Mouse (Mus musculus) limb, embryonic 10.5 days (tissue): ENCODE measurements around the gene Bub1b. TPM values are rescaled to one million over a fixed set of nuclear protein-coding genes. Genes with fewer than 3 reads are reported as not detected.

Experiments
- DNase-seq: peaks from one replicate; pipeline ENCODE4 v3.0.0-alpha.2; 2017; ENCODE audit warnings: low spot score
- H3K27ac ChIP-seq: fragments of 300-500 bp; sonication (generic); 2 replicates; pipeline ENCODE4 v1.5.1; 2016; ENCODE audit warnings: mild to moderate bottlenecking
- H3K27me3 ChIP-seq: fragments of 300-500 bp; sonication (generic); 2 replicates; pipeline ENCODE4 v1.6.1; 2016; ENCODE audit warnings: low read depth, mild to moderate bottlenecking; ENCODE audit not compliant: poor library complexity, severe bottlenecking
- H3K36me3 ChIP-seq: fragments of 300-500 bp; sonication (generic); 2 replicates; pipeline ENCODE4 v1.6.1; 2016; ENCODE audit warnings: mild to moderate bottlenecking, moderate library complexity
- H3K4me1 ChIP-seq: fragments of 300-500 bp; sonication (generic); 2 replicates; pipeline ENCODE4 v1.6.1; 2016
- H3K4me3 ChIP-seq: fragments of 300-500 bp; sonication (generic); 2 replicates; pipeline ENCODE4 v1.5.1; 2016; ENCODE audit warnings: mild to moderate bottlenecking, moderate library complexity
- H3K9me3 ChIP-seq: fragments of 300-500 bp; sonication (generic); replicated peaks from 2 replicates; pipeline ENCODE4 v1.6.1; 2016; ENCODE audit warnings: mild to moderate bottlenecking
- WGBS: fragments of 180-500 bp; shearing (Covaris S2); methylation state at CpG from one replicate; pipeline ENCODE4 v1.1.7; 2016; 5-methylcytosine and 5-hydroxymethylcytosine counted together
- polyA plus RNA-seq: library from polyadenylated mRNA; unstranded; fragments of >200 nt; fragmentation: Nextera tagmentation; extraction: Ambion mirVana; gene quantifications from 2 replicates; pipeline ENCODE4 v1.2.1, GENCODE M21; 2016

The Bub1b gene
- polyA plus RNA-seq, 1 experiment from 2014 or later: 168 TPM

DNA sequence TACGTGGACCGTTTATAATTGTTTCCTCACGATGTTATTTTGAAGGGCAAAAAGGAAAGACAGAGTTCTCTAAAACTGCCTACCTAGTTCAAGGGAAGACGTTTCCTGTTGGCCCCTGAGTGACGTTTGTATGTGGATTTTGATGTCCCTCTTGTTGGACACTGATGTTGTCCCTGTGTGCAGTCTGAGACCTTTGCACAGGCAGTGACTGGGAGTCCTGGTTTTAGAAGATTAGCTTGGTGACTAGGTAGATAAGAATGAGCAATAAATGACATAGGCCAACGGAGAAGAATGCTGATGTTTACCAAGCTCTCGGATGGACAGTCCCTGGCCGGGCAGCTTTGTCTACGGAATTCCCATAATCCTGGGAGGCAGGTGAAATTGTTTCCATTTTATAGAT is 63.9 kb downstream of the Bub1b start:
- DNase-seq: no peak
- WGBS: 84% methylated on average over 9 of the region's 9 CpGs
- Histone ChIP-seq H3K4me3 (no peak overlapping the region), H3K27me3 (peaks cover 55% of the 10 kb centered on the region), H3K36me3 (no peaks in the 10 kb centered on the region), H3K27ac (no peak overlapping the region), H3K4me1 (peaks cover 58% of the 10 kb centered on the region), H3K9me3 (no peaks in the 10 kb centered on the region)

GRCm38 (mm10) chr2:118662902-118663803 is 65.1 kb downstream of the Bub1b start, which contains the start of gene Pak6:
Gene Pak6 (plus strand): TSS chr2:118663303.
- peaks cover 50% of the 10 kb centered on the region for H3K4me1 ChIP-seq
- H3K27ac ChIP-seq: peak within 1 kb of the TSS; percentile 26; the same call in 1 of the 2 replicates
- H3K4me3 ChIP-seq: peak within 1 kb of the TSS; percentile 53
- no peaks in the 10 kb centered on the region for H3K36me3 ChIP-seq
- DNase-seq: peak; percentile 51
- whole genome bisulfite sequencing: 2% methylated on average over 37 of the region's 37 CpGs
- peaks cover 55% of the 10 kb centered on the region for H3K27me3 ChIP-seq
- no peaks in the 10 kb centered on the region for H3K9me3 ChIP-seq

DNA sequence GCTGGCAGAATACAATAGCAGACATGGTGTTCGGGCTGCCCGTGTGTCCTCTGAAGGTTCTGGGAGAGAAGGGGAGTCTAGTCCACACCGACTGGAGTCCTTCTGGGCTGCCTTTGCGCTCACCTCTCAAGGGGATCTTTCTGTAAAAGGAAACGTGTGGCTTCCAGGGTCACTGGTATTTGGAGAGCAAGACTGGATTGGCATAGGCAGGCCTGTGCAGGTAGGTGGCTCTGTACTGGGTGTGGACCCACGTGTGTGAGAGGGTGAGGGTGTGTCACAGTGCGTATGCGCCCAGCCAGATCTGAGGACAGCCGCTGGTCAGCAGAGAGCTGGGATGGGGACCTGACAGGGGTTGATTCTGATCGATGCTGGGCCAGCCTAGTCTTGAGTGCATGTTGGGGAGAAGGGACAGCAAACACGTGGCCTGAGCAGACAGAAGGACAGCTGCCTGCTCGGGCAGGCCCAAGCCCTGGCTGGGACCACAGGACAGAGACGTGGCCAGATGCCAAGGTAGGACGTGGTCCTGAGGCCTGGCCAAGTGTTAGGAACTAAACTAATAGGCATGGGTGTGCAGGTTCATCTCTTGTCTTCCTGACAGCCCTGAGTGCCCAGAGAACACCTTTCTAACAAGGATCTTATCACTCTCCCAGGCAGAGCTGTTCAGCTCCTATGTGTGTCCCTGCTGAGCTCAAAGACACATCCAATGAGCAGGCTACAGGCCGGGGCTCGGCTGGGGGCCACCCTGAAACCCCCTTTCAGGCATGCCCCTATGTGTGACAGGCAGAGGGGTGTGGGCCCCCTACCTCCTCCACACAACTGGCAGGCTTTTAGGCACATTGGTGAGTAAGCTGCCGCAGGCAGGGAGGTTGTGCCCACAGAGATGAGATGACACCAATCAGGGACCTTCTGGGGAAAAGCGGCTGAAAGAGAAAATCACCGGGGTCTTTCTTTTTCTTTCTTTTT is 66.1 kb downstream of the Bub1b start:
- WGBS: 45% methylated on average over 19 of the region's 19 CpGs

DNA sequence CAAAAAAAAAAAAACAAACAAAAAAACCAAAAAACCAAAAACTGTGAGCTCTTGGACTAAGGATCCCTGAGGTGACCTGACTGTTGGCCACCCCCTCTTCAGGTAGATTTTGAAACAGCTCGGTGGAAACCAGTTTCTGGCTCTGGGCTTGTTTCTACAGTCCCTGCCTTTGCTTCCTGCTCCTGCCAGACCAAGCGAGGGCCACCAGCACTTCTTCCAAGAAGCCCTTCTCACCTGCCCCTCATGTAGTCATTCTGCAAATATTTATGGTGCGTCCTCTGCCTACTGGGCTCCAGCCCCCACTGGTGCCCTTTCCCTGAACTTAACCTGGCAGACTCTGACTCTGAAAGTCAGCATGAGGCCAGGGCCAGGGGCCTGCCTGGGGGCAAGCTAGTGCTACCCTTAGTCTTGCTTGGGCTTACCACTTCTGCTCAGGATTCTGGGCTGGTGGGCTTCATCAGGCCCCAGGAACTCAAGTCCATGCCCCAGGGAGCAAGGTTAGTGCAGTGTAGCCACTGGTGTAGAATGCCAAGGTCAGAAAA is 67.0 kb downstream of the Bub1b start:
- H3K27me3 ChIP-seq: peaks cover 68% of the 10 kb centered on the region
- no peak for DNase-seq
- no peaks in the 10 kb centered on the region for H3K36me3 ChIP-seq
- H3K27ac ChIP-seq: no peak overlapping the region
- H3K4me1 ChIP-seq: peaks cover 36% of the 10 kb centered on the region
- no peaks in the 10 kb centered on the region for H3K9me3 ChIP-seq
- 58% methylated on average over 3 of the region's 3 CpGs for WGBS
- H3K4me3 ChIP-seq: no peak overlapping the region

More for the DNA sequence above, 66.1 kb downstream of the Bub1b start:
- Histone ChIP-seq H3K27ac (0 out of 2 replicates have a peak overlapping the region, but pooled peaks have one; percentile 26), H3K27me3 (peaks cover 58% of the 10 kb centered on the region), H3K4me1 (peaks cover 42% of the 10 kb centered on the region), H3K4me3 (peak overlapping the region; percentile 53), H3K36me3 (no peaks in the 10 kb centered on the region), H3K9me3 (no peaks in the 10 kb centered on the region)
- no peak for DNase-seq

GRCm38 (mm10) chr2:118665616-118666015 is 67.6 kb downstream of the Bub1b start:
- Histone ChIP-seq H3K4me3 (no peak overlapping the region), H3K9me3 (no peaks in the 10 kb centered on the region), H3K27ac (no peak overlapping the region), H3K27me3 (peaks cover 73% of the 10 kb centered on the region), H3K4me1 (peaks cover 33% of the 10 kb centered on the region), H3K36me3 (no peaks in the 10 kb centered on the region)
- no peak for DNase-seq
- WGBS: 85% methylated on average over 4 of the region's 4 CpGs

DNA sequence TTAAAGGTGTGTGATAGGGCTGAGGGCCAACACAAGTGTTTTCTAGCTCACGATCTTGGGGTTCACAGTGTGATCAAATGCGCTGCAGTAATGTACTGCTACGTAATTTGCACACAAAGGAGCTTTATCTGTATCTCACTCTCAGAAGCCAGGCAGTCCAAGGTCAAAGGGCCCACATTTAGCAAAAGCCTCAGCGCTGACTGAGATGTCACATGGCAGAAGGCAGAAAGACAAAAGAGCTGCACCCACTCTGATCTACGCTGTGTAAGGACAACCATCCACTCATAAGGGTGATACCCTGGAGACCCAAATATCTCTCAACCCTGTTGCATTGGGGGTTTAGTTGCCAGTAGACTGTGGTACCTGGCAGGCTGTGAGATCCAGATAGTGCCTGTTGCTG is 69.2 kb downstream of the Bub1b start:
- no peaks in the 10 kb centered on the region for H3K9me3 ChIP-seq
- H3K27ac ChIP-seq: no peak overlapping the region
- H3K4me3 ChIP-seq: no peak overlapping the region
- 83% methylated on average over 5 of the region's 5 CpGs for WGBS
- no peak for DNase-seq
- peaks cover 33% of the 10 kb centered on the region for H3K4me1 ChIP-seq
- H3K27me3 ChIP-seq: peaks cover 77% of the 10 kb centered on the region
- no peaks in the 10 kb centered on the region for H3K36me3 ChIP-seq

- no peak overlapping the region for H3K27ac ChIP-seq
- no peak for DNase-seq
- H3K27me3 ChIP-seq: peaks cover 77% of the 10 kb centered on the region
- 63% methylated on average over 6 of the region's 6 CpGs for WGBS
- H3K9me3 ChIP-seq: no peaks in the 10 kb centered on the region
- no peak overlapping the region for H3K4me3 ChIP-seq
- peaks cover 15% of the 10 kb centered on the region for H3K4me1 ChIP-seq
- H3K36me3 ChIP-seq: no peaks in the 10 kb centered on the region
These were observed 71.2 kb downstream of the Bub1b start for GRCm38 (mm10) chr2:118669245-118669644.

- peaks cover 77% of the 10 kb centered on the region for H3K27me3 ChIP-seq
- no peak overlapping the region for H3K4me3 ChIP-seq
- 51% methylated on average over 2 of the region's 2 CpGs for WGBS
- H3K4me1 ChIP-seq: peaks cover 15% of the 10 kb centered on the region
- H3K36me3 ChIP-seq: no peaks in the 10 kb centered on the region
- no peaks in the 10 kb centered on the region for H3K9me3 ChIP-seq
- no peak overlapping the region for H3K27ac ChIP-seq
- DNase-seq: no peak
These were observed 71.8 kb downstream of the Bub1b start for GRCm38 (mm10) chr2:118669785-118670184.

DNA sequence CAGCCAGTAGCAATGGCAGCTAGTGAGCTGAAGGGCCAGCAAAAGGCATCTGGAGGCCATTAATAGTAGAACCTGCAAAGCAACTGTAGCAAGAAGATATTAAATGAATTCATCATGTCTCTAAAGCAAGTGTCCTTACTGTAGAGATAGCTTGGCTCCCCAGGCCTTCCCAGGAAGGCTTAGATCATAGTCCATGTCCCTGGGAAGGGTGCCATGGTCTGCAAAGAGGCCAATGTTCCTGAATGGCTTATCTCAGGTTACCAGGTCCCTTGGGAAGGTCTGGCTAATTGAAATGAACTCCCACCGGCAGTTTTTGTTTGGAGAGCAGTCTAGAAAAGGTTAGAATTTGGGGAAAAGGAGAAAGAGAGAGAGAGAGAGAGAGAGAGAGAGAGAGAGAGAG is 73.7 kb downstream of the Bub1b start:
- Histone ChIP-seq H3K36me3 (no peaks in the 10 kb centered on the region), H3K27ac (no peak overlapping the region), H3K4me3 (no peak overlapping the region), H3K4me1 (peaks cover 5% of the 10 kb centered on the region), H3K27me3 (peaks cover 79% of the 10 kb centered on the region), H3K9me3 (no peaks in the 10 kb centered on the region)
- 77% methylated on average over 1 of the region's 1 CpGs for WGBS
- no peak for DNase-seq

- H3K27me3 ChIP-seq: peaks cover 99% of the 10 kb centered on the region
- H3K9me3 ChIP-seq: no peaks in the 10 kb centered on the region
- no peak for DNase-seq
- WGBS: 25% methylated on average over 15 of the region's 15 CpGs
- H3K27ac ChIP-seq: no peak overlapping the region
- peaks cover 16% of the 10 kb centered on the region for H3K4me1 ChIP-seq
- H3K36me3 ChIP-seq: no peaks in the 10 kb centered on the region
- H3K4me3 ChIP-seq: no peak overlapping the region
These were observed 75.9 kb downstream of the Bub1b start for GRCm38 (mm10) chr2:118673686-118674465.

- Histone ChIP-seq H3K4me3 (no peak overlapping the region), H3K27me3 (peaks cover 99% of the 10 kb centered on the region), H3K27ac (no peak overlapping the region), H3K4me1 (peaks cover 16% of the 10 kb centered on the region), H3K9me3 (no peaks in the 10 kb centered on the region), H3K36me3 (no peaks in the 10 kb centered on the region)
- WGBS: 7% methylated on average over 7 of the region's 7 CpGs
- no peak for DNase-seq
These were observed 76.5 kb downstream of the Bub1b start for GRCm38 (mm10) chr2:118674500-118674899.
